Mouse (Mus musculus): ENCODE results near the gene Fbxo34. TPM values are rescaled to one million over a fixed set of nuclear protein-coding genes. Genes with fewer than 3 reads are reported as not detected.
"Not testable (repeated sequence)": the region's sequence is repeated elsewhere in the genome, so short reads cannot be mapped to it uniquely, and the experiment has no call there.

Gene Fbxo34
- total RNA-seq, 2 experiments from 2014 or later: 153 to 302 TPM

DNA sequence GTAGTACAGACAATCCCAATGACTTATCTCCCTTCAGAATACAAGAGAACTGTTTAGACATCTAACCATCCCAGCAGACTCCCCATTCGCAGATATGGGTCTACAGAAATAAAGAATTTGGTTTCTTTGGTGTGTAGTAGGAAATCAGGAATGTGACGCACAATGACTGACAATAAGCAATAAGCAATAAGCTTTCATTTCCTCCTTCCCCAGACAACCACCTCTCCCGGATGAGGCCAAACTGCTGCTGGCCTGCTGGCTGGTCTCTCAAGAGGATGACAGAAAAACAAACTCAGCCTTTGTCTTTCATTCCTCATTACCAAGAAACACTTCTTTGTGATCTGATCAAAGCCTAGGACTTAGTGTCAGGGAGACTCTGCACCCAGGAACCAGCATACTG is 92.1 kb downstream of the Fbxo34 start:
- ATAC-seq (replicated peaks; ENCODE audit: low FRiP score, poor library complexity, severe bottlenecking): no peak

GRCm38 (mm10) chr14:47544286-47544685 is 94.1 kb downstream of the Fbxo34 start:
- ATAC-seq (replicated peaks; ENCODE audit: low FRiP score, poor library complexity, severe bottlenecking): peak; percentile 38

GRCm38 (mm10) chr14:47544877-47545276 is 94.7 kb downstream of the Fbxo34 start:
- ATAC-seq (replicated peaks; ENCODE audit: low FRiP score, poor library complexity, severe bottlenecking): no peak

- ATAC-seq (replicated peaks; ENCODE audit: low FRiP score, poor library complexity, severe bottlenecking): no peak
These were observed 101.4 kb downstream of the Fbxo34 start for GRCm38 (mm10) chr14:47551668-47552067.

DNA sequence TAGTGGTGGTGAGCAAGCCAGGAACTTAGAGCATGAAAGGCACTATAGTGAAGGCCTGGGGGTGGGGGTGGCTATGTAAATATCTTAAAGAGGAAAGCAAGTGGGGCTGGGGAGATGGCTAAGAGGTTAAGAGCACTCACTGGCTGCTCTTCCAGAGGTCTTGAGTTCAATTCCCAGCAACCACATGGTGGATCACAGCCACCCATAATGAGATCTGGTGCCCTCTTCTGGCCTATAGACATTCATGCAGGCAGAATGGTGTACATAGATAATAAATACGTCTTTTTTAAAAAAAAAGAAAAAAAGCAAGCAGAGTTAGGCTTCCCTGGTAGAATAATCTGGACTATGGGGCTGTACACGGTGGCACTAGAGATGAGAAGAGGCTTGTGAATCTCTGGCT is 103.2 kb downstream of the Fbxo34 start:
- no peak for ATAC-seq (replicated peaks; ENCODE audit: low FRiP score, poor library complexity, severe bottlenecking)

DNA sequence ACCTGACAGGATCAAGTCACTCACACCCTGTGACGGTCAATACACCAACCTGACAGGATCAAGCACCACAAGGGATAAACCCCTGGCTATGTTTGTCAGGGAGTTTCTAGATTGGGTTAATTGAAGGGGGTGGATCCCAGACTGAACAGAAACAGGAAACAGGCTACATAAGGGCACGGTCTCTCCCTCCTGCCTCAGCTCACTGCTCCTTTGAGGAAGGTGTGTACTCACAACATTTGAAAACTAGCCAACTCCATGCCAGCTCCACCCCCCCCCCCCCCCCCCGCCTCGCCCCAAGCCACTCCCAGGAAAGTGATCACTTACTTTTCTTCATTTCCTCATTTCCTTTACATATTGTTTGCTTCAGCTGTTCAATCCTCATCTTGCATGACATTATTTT is 104.0 kb downstream of the Fbxo34 start:
- no peak for ATAC-seq (replicated peaks; ENCODE audit: low FRiP score, poor library complexity, severe bottlenecking)

DNA sequence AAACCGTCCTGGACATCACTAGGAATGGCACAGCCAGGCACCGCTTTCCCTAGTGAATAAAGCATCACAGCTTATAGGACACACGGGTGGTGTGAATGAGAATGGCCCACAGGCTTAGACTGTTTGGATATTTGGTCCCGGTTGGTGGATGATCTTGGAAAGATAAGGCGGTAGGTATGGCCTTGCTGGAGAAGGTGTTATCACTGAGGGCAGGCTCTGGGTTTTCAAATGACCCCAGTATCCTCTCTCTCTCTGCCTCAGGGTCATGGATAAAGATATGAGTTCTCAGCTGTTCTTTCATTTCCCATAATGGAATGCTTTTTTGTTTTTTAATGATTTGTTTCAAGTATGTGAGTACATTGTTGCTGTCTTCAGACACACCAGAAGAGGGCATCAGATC is 105.0 kb downstream of the Fbxo34 start:
- no peak for ATAC-seq (replicated peaks; ENCODE audit: low FRiP score, poor library complexity, severe bottlenecking)

DNA sequence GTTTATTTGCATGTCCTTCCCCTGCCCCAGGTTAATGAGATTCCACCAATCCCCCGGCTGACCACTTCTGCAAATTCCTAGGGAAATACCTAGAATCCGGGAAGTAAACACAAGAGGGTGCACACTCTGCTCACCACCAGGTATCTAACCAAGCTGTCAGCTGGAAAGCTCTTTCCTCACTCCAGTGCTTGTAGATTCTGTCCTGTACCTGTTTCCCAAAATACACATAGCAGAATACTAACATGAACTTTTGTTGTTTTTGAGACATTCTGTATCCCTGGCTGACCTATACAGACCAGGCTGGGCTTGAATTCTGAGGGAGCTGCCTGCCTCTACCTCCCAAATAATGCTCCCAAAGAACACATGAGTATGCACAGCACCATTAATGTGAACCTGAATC is 110.5 kb downstream of the Fbxo34 start:
- ATAC-seq (replicated peaks; ENCODE audit: low FRiP score, poor library complexity, severe bottlenecking): no peak

DNA sequence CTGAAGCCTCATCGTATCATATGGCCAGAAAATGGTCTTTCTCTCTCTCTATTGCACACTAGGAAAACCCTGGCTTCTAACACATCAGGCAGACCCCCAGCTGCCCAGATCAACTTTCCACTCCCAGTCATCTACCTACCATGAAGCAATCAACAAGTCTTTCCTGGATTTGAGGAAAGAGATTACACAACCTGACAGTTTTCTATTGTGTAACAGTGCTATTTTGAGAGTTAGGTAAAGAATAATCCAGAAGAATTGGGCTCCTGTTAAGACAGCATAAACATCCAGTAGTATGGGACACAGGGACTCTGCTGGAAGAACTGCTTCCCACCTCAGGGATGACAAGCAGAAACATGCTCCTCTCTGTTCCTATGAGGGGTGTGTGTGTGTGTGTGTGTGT is 112.3 kb downstream of the Fbxo34 start:
- ATAC-seq (replicated peaks; ENCODE audit: low FRiP score, poor library complexity, severe bottlenecking): no peak

DNA sequence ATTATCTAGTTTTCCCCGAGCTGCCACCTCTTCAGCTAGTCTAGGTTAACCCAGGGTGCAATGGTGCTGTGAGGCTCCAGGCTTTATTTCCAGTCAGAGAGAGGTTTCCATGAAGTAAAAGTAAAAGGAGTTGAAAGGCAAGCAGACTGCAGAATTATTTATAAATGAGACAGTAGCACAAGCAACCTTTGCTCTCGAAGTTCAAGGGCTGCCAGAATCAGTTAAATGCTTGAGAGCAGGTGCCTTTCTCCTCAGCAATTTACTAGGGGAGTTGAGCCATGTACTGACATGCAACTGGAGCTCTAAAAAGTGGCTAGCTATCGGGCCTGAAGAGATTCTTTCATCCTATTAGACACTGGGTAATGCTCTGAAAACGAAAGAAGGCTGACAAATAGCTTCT is 112.9 kb downstream of the Fbxo34 start:
- ATAC-seq (replicated peaks; ENCODE audit: low FRiP score, poor library complexity, severe bottlenecking): no peak

DNA sequence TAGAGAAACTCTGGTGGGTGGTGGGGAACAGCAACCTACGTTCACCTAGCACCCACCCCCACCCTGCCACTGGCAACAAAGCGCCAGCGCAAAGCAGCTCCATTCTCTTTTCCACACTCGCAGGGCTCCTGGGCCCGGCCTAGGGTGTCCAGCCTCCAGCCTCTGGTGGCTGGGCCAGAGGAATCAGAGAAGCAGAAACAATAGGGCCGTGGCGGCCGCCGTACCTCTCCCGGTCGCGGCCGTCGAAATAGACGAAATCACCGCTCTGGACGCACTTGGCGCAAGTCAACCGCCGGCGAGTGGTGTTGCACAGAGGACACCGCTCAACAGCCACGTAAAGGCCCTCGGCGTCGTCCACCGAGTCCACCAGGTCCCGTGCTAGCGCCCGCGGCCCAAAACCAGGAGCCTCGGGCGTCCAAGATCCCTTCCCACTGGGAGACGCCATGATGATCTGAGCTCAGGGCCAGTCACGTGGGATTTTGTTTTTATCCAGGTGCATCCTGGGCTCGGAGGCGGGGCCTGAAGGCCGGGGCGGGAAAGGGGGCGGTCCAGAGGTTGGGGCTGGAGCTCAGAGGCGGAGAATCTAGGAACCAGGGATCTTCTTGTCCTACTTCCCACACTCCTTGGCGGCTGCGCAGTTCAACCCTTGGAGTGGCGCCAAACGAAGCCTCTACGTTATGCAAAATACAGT is 117.9 kb downstream of the Fbxo34 start:
- ATAC-seq (replicated peaks; ENCODE audit: low FRiP score, poor library complexity, severe bottlenecking): peak; percentile 98

GRCm38 (mm10) chr14:47570549-47570948 is 120.3 kb downstream of the Fbxo34 start, which contains the start of gene Atg14:
TSS of gene Atg14 (minus strand) at chr14:47570649.
- not testable (repeated sequence) for ATAC-seq (replicated peaks; ENCODE audit: low FRiP score, poor library complexity, severe bottlenecking)

DNA sequence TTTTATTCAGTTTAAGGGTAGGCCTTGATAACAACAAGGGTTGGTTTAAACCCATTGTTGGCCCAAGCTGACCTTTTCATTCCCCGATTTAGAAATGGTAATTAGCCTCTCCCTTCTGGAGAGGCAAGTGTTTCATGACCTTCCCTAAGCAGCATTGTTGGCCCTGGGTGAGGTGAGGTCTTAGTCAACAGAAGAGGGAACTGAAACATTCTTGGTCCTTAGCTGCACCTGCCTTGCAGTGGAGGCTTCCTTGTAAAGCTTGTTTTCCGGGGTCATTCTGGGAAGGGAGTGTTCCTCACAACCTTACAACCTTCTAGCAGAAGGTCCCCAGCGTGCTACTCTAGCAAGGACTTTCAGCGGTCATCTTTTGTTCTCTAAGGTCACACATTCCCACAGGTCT is 122.5 kb downstream of the Fbxo34 start:
- ATAC-seq (replicated peaks; ENCODE audit: low FRiP score, poor library complexity, severe bottlenecking): no peak

DNA sequence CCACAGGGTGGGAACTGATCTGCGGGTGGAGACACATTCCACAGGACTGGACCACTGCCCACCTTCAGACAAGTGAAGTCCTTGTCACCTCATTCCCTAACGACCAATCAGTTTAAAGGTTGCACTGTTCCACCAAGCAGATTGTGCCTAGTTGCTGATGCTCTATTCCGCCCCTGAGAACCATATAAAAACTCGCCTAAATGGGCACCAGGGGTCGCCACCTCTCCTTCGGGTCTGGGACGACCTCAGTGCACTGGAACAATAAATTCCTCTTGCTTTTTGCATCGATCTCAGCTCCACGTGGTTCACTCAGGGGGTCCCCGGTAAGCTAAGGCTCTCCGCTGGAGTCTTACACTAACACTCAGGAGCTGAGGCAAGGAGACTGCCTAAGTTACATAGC is 124.5 kb downstream of the Fbxo34 start:
- no peak for ATAC-seq (replicated peaks; ENCODE audit: low FRiP score, poor library complexity, severe bottlenecking)

DNA sequence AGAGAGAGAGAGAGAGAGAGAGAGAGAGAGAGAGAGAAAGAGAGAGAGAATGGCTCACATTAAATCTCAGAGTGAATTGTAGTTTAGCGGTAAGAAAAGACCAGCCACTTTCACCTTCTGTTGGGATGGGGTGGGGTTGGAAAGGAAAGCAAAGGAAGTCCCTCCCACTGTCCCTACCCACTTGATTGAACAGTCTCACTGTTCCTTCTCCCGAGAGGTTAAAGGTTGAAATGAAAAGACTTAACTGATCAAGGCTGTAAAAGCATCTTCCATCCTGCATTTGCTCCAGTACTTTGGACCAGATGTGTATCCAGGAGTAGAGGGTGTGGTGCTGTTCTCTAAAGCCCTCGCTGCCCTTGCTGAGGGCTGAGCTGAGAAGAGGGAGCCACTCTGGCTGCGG is 126.5 kb downstream of the Fbxo34 start:
- ATAC-seq (replicated peaks; ENCODE audit: low FRiP score, poor library complexity, severe bottlenecking): no peak

GRCm38 (mm10) chr14:47578086-47578485 is 127.9 kb downstream of the Fbxo34 start:
- ATAC-seq (replicated peaks; ENCODE audit: low FRiP score, poor library complexity, severe bottlenecking): no peak

- ATAC-seq (replicated peaks; ENCODE audit: low FRiP score, poor library complexity, severe bottlenecking): no peak
These were observed 131.1 kb downstream of the Fbxo34 start for GRCm38 (mm10) chr14:47581280-47581679.

Other genes with a start within 250 kb of the Fbxo34 start
- 40.3 and 52.7 TPM in 2 replicates for gene Wdhd1, start 173.6 kb upstream of the Fbxo34 start, total RNA-seq (2015; ENCODE audit: low replicate concordance)
- gene Wdhd1, start 173.6 kb upstream of the Fbxo34 start, total RNA-seq (2017; ENCODE audit: low replicate concordance): 82.9 and 164 TPM in 2 replicates
- 17.3 and 23.4 TPM in 2 replicates for gene Socs4, start 173.5 kb upstream of the Fbxo34 start, total RNA-seq (2015; ENCODE audit: low replicate concordance)
- 18.7 and 20.9 TPM in 2 replicates for gene Socs4, start 173.5 kb upstream of the Fbxo34 start, total RNA-seq (2017; ENCODE audit: low replicate concordance)
- 32.5 and 38.9 TPM in 2 replicates for gene Mapk1ip1l, start 152.2 kb upstream of the Fbxo34 start, total RNA-seq (2015; ENCODE audit: low replicate concordance)
- gene Mapk1ip1l, start 152.2 kb upstream of the Fbxo34 start, total RNA-seq (2017; ENCODE audit: low replicate concordance): 30.4 and 38.1 TPM in 2 replicates
- 100 and 159 TPM in 2 replicates for gene Lgals3, start 82.7 kb upstream of the Fbxo34 start, total RNA-seq (2015; ENCODE audit: low replicate concordance)
- gene Lgals3, start 82.7 kb upstream of the Fbxo34 start, total RNA-seq (2017; ENCODE audit: low replicate concordance): 45.4 and 53.7 TPM in 2 replicates
- 42.8 and 49.2 TPM in 2 replicates for gene Dlgap5, start 32.0 kb upstream of the Fbxo34 start, total RNA-seq (2015; ENCODE audit: low replicate concordance)
- gene Dlgap5, start 32.0 kb upstream of the Fbxo34 start, total RNA-seq (2017; ENCODE audit: low replicate concordance): 64.0 and 79.3 TPM in 2 replicates
- gene Atg14, start 120.2 kb downstream of the Fbxo34 start, total RNA-seq (2015; ENCODE audit: low replicate concordance): 11.5 and 30.7 TPM in 2 replicates
- 49.3 and 53.5 TPM in 2 replicates for gene Atg14, start 120.2 kb downstream of the Fbxo34 start, total RNA-seq (2017; ENCODE audit: low replicate concordance)
- 7.3 and 48.0 TPM in 2 replicates for gene Ktn1, start 198.0 kb downstream of the Fbxo34 start, total RNA-seq (2015; ENCODE audit: low replicate concordance)
- 6.6 and 17.8 TPM in 2 replicates for gene Ktn1, start 198.0 kb downstream of the Fbxo34 start, total RNA-seq (2017; ENCODE audit: low replicate concordance)

Data from erythroblast, adult 5-6 weeks (primary cell).